Mouse (Mus musculus) C2C12 (cell line): ENCODE results near the gene Ece1. TPM values are rescaled to one million over a fixed set of nuclear protein-coding genes. Genes with fewer than 3 reads are reported as not detected.

ENCODE experiments used
- H3K27me3 ChIP-seq: one replicate; pipeline ENCODE4 v1.6.1; 2011; ENCODE audit not compliant: control insufficient read depth, insufficient read depth, insufficient read length
- H3K36me3 ChIP-seq: one replicate; pipeline ENCODE4 v1.6.1; 2011; ENCODE audit not compliant: control insufficient read depth, insufficient read depth
- H3K4me3 ChIP-seq: one replicate; pipeline ENCODE4 v1.5.1; 2011; ENCODE audit warnings: mild to moderate bottlenecking, control low read depth; ENCODE audit not compliant: poor library complexity, insufficient read depth, severe bottlenecking
- H3K79me2 ChIP-seq: one replicate; pipeline ENCODE4 v1.6.1; 2011; ENCODE audit not compliant: control insufficient read depth, insufficient read depth
- H3K79me3 ChIP-seq: one replicate; pipeline ENCODE4 v1.6.1; 2011; ENCODE audit warnings: low read depth, control low read depth
- H3ac ChIP-seq: one replicate; pipeline ENCODE3; 2011; ENCODE audit warnings: low read depth; ENCODE audit not compliant: control insufficient read depth, insufficient read length
- CEBPB ChIP-seq: IDR thresholded peaks from one replicate; pipeline ENCODE4 v1.6.1; 2011; ENCODE audit warnings: low read depth, mild to moderate bottlenecking, control low read depth, moderate library complexity
- CTCF ChIP-seq: IDR thresholded peaks from one replicate; pipeline ENCODE4 v1.5.1; 2011; ENCODE audit not compliant: control insufficient read depth, insufficient read depth, insufficient read length
- FOSL1 ChIP-seq: IDR thresholded peaks from one replicate; pipeline ENCODE4 v1.8.0; 2011; ENCODE audit warnings: mild to moderate bottlenecking, low read length; ENCODE audit not compliant: poor library complexity, insufficient read depth, severe bottlenecking
- MAX ChIP-seq: IDR thresholded peaks from one replicate; pipeline ENCODE4 v1.6.1; 2011; ENCODE audit warnings: mild to moderate bottlenecking, control low read depth
- MYOD1 ChIP-seq: IDR thresholded peaks from one replicate; pipeline ENCODE4 v1.6.1; 2011; ENCODE audit warnings: low read depth; ENCODE audit not compliant: control insufficient read depth, insufficient read length
- MYOG ChIP-seq: IDR thresholded peaks from one replicate; pipeline ENCODE4 v1.6.1; 2011; ENCODE audit not compliant: control insufficient read depth, insufficient read length; ENCODE audit errors: extremely low read depth
- USF1 ChIP-seq: IDR thresholded peaks from one replicate; pipeline ENCODE4 v1.6.1; 2011; ENCODE audit warnings: low read depth, mild to moderate bottlenecking, control low read depth, moderate library complexity
- polyA plus RNA-seq: library from polyadenylated mRNA; unstranded; fragments of >200 nt; fragmentation: generic; extraction: Trizol; gene quantifications from one replicate; pipeline ENCODE4 v1.2.1, GENCODE M21; 2012; ENCODE audit warnings: missing spikeins

The Ece1 gene
- polyA plus RNA-seq, 1 experiment = 198 TPM

DNA sequence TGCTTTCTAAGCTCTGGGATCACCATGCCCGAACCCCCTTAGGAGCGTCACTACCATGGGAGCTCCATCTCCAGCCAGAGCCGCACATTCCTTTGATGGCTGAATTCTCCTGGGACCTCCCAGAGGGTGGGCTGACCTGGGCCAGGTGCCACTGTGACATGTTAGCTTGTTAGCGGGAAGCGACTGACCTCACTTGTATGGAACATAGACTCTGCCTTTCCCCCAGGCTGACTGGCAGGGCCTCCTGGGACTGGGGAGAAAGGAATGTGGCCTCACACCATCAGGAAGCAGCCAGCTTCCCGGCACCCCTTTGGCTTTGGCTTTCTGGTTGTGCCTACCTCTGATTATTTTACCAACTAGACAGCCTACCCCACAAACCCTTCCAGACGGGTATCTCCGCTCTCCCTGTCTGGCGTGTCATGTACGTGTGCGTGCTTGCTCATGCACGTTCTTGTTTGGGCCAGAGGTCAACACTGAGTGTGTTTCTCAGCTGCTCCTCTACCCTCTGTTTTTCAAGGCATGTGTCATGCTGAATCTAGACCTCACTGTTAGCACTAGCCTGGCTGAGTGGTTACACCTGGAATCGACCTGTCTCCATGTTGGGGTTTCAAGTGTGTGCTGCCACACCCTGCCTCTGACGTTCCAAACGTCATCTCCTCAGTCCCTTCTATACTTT, 67.4 kb downstream of the Ece1 start:
- Histone ChIP-seq H3K79me2 (no peaks in the 10 kb centered on the region), H3K27me3 (no peaks in the 10 kb centered on the region), H3K4me3 (no peak overlapping the region), H3ac (no peak overlapping the region), H3K79me3 (no peaks in the 10 kb centered on the region), H3K36me3 (no peaks in the 10 kb centered on the region)
- TF ChIP-seq MYOD1 (no peak), FOSL1 (no peak), CEBPB (no peak), MAX (no peak), MYOG (no peak), CTCF (no peak)

DNA sequence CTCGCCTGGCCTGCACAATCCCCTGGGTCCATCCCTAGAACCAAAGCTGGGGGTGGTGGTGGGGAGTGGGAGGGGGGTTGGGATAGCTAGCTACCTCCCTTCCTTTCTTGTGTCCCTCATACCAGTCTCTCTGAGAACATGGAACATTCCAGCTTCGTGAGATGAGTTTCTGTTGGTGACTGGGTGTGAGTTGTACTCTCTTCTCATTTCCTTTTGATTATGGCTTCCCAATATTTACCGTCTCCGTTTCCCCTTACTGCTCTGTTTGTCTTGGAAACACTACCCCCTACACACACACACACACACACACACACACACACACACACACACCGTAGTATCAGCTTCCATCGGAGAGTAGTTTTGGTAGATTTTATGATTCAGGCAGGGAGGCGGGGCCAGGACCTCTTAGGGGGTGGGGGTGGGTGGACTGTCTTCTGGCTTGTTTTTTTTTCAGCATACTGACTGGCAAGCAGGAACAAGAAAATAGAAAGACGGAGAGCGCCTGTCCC, 68.5 kb downstream of the Ece1 start:
- Histone ChIP-seq H3K36me3 (no peaks in the 10 kb centered on the region), H3ac (no peak overlapping the region), H3K79me3 (no peaks in the 10 kb centered on the region), H3K79me2 (no peaks in the 10 kb centered on the region), H3K4me3 (no peak overlapping the region), H3K27me3 (no peaks in the 10 kb centered on the region)
- TF ChIP-seq CTCF (no peak), CEBPB (no peak), USF1 (no peak), MYOD1 (no peak), MAX (no peak), MYOG (no peak), FOSL1 (no peak)

DNA sequence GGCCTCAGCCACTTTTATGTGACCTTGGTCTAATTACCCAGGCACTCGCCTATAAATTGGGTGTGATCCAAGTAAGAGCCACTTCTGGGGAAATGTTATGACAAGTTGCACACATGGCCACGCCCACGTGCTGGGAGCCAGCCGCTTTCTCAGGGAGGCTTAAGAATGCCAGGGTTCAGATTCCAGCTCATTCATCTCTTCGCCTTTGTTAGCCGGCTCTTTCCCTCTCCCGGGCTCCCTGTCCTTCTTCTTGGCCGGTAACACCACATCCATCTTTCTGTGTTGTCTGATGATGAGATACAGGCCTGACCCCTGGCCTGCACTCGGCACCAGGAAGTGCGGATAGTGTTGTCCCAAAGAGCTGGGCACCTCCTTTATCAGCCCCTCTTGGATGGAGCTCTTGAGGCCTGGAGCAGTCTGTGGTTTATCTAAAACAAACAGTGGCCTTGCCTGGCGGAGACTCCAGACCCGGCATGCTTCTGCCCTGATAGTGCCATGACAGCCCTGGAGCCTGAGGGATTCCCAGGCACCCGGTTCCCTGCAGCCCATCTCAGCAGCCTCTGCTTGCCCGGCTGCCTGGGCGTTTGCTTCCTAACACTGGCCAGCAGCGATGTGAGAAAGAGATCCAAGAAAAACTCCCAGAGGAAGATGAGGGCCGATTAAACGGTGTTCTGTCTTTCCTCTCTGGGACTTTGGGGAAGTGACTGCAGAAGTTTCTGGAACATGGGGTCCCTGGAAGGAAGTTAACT, 69.1 kb downstream of the Ece1 start:
- H3K27me3 ChIP-seq = no peaks in the 10 kb centered on the region
- no peak overlapping the region for H3K4me3 ChIP-seq
- no peaks in the 10 kb centered on the region for H3K79me3 ChIP-seq
- no peaks in the 10 kb centered on the region for H3K36me3 ChIP-seq
- H3ac ChIP-seq = peak overlapping the region; percentile 19
- TF ChIP-seq CTCF = no peak
- TF ChIP-seq USF1 = peak; percentile 75
- TF ChIP-seq MAX = peak; percentile 81
- TF ChIP-seq MYOG = no peak
- no peak for TF ChIP-seq FOSL1
- no peaks in the 10 kb centered on the region for H3K79me2 ChIP-seq

DNA sequence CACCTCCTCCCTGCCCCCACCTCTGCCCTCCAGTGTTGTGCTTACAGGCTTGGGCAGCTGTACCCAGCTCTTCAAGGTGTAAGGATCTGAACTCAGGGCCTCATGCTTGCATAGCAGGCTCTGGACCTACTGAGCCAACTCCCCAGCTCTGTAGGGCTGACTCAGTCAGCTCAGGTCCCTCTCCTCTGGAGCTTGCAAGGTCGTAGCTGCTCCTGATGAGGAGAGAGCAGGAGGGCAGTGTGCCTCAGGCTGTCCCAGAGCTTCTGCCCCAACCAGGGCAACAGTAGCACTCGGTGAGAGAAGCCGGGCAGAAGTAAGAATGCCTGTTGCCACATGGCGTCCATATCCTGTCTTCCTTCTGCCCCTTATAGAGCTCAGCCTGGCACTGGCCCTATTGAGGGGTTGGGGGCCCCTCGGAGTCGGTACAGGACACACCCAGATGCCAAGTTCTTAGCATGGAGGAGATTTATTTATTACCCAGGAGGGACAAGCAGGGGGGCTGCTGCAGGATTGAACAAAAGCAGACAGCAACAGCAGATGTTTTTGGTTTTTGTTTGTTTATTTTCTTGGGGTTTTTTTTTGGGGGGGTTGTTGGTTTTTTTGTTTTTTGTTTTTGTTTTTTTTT, 70.6 kb downstream of the Ece1 start:
- Histone ChIP-seq H3K4me3 (no peak overlapping the region), H3K36me3 (no peaks in the 10 kb centered on the region), H3K27me3 (no peaks in the 10 kb centered on the region), H3K79me2 (no peaks in the 10 kb centered on the region), H3ac (no peak overlapping the region), H3K79me3 (no peaks in the 10 kb centered on the region)
- TF ChIP-seq CEBPB (no peak), MAX (no peak), CTCF (no peak), USF1 (no peak), FOSL1 (no peak), MYOD1 (no peak), MYOG (no peak)

DNA sequence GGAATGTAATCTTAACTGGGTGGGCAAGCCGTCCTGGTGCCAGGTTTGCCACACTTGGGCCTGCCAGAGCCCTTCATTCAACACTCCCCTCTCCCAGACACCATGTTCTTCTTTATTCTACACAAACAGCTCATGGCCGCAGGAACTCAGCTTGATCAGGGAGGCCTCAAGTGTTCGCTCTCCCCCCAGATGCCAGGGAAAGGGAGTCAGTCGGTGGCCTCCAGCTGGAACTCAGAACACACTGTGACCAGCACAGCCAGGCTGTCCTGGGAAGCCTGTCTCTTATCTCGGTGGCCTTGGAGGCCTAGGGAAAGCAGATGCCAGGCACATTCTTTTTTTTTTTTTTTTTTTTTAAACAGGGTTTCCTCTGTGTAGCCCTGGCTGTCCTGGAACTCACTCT, 71.3 kb downstream of the Ece1 start:
- no peak overlapping the region for H3ac ChIP-seq
- no peak overlapping the region for H3K4me3 ChIP-seq
- no peaks in the 10 kb centered on the region for H3K79me3 ChIP-seq
- no peaks in the 10 kb centered on the region for H3K27me3 ChIP-seq
- no peaks in the 10 kb centered on the region for H3K36me3 ChIP-seq
- TF ChIP-seq USF1 = no peak
- no peak for TF ChIP-seq CTCF
- no peak for TF ChIP-seq MYOG
- TF ChIP-seq CEBPB = no peak
- TF ChIP-seq MYOD1 = no peak
- TF ChIP-seq FOSL1 = no peak
- TF ChIP-seq MAX = no peak
- H3K79me2 ChIP-seq = no peaks in the 10 kb centered on the region

DNA sequence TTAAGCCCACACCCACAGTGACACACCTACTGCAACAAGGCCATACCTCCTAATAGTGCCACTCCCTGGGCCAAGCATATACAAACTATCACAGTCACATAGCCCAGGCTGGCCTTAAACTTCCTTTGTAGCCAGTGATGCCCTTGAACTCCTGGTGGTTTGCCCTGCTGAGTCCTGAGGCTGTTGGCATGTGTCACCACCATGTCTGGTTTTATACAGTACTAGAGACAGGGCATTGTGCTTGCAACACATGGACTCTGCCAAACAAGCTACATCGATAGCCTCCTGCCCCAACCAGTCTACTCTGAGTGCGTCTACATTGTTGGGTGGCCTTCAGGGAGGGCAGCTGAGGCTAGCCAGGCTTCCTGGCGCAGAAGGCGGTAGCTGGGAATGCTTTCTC, 74.1 kb downstream of the Ece1 start:
- no peak for TF ChIP-seq MYOG
- TF ChIP-seq FOSL1 = no peak
- TF ChIP-seq MYOD1 = no peak
- no peak for TF ChIP-seq CTCF
- no peak for TF ChIP-seq USF1
- no peak for TF ChIP-seq CEBPB
- TF ChIP-seq MAX = no peak
- no peak overlapping the region for H3ac ChIP-seq
- H3K27me3 ChIP-seq = no peaks in the 10 kb centered on the region
- no peaks in the 10 kb centered on the region for H3K79me2 ChIP-seq
- no peaks in the 10 kb centered on the region for H3K79me3 ChIP-seq
- no peak overlapping the region for H3K4me3 ChIP-seq
- peaks cover 5% of the 10 kb centered on the region for H3K36me3 ChIP-seq
